Mouse (Mus musculus) stomach, embryonic 16.5 days (tissue): ENCODE results near the gene Tmem109. TPM values are rescaled to one million over a fixed set of nuclear protein-coding genes. Genes with fewer than 3 reads are reported as not detected.
A peak's percentile ranks its signal among the peaks of the same experiment; 100 is the strongest.

ENCODE experiments used
- ATAC-seq: fragments of 200-750 bp; cut with Nextera tagmentation; 2 replicates; pipeline ENCODE4 v1.8.0; 2017; ENCODE audit warnings: moderate number of reproducible peaks, moderate TSS enrichment; ENCODE audit not compliant: insufficient read depth, low FRiP score
- H3K27ac ChIP-seq: fragments of 300-500 bp; sonication (generic); 2 replicates; pipeline ENCODE4 v1.5.1; 2014; ENCODE audit warnings: low read length
- H3K27me3 ChIP-seq: fragments of 300-500 bp; sonication (generic); 2 replicates; pipeline ENCODE4 v1.6.1; 2014; ENCODE audit warnings: low read length, control low read depth, mixed read lengths; ENCODE audit not compliant: control insufficient read depth, insufficient read depth
- H3K36me3 ChIP-seq: fragments of 300-500 bp; sonication (generic); 2 replicates; pipeline ENCODE4 v1.6.1; 2014; ENCODE audit warnings: low read length; ENCODE audit not compliant: control insufficient read depth, insufficient read depth
- H3K4me1 ChIP-seq: fragments of 300-500 bp; sonication (generic); 2 replicates; pipeline ENCODE4 v1.6.1; 2014; ENCODE audit warnings: low read length, control low read depth, mixed read lengths; ENCODE audit not compliant: control insufficient read depth, insufficient read depth
- H3K4me2 ChIP-seq: fragments of 300-500 bp; sonication (generic); 2 replicates; pipeline ENCODE4 v1.6.1; 2014; ENCODE audit warnings: low read depth, low read length, mixed read lengths
- H3K4me3 ChIP-seq: fragments of 300-500 bp; sonication (generic); replicated peaks from 2 replicates; pipeline ENCODE4 v1.5.1; 2014; ENCODE audit warnings: mild to moderate bottlenecking, low read length
- H3K9ac ChIP-seq: fragments of 300-500 bp; sonication (generic); 2 replicates; pipeline ENCODE4 v1.6.1; 2014; ENCODE audit warnings: low read length
- H3K9me3 ChIP-seq: fragments of 300-500 bp; sonication (generic); replicated peaks from 2 replicates; pipeline ENCODE4 v1.6.1; 2016; ENCODE audit warnings: low read length, control low read depth; ENCODE audit not compliant: control insufficient read depth
- WGBS: fragments of 180-500 bp; shearing (Covaris S2); extraction: QIAGEN DNeasy Blood & Tissue Kit; methylation state at CpG from one replicate; pipeline ENCODE4 v1.1.7; 2014; 5-methylcytosine and 5-hydroxymethylcytosine counted together
- polyA plus RNA-seq: library from polyadenylated mRNA; unstranded; fragments of >200 nt; fragmentation: Nextera tagmentation; extraction: Ambion mirVana; gene quantifications from 2 replicates; pipeline ENCODE4 v1.2.1, GENCODE M21; 2015

The Tmem109 gene
- polyA plus RNA-seq, 1 experiment from 2014 or later = 147 TPM

- H3K4me3 ChIP-seq = no peak overlapping the region
- H3K4me1 ChIP-seq = peaks cover 18% of the 10 kb centered on the region
- ATAC-seq = no peak
- H3K27ac ChIP-seq = peak overlapping the region; percentile 92; the same call in 1 of the 2 replicates
- H3K4me2 ChIP-seq = no peak overlapping the region
- H3K27me3 ChIP-seq = no peaks in the 10 kb centered on the region
- H3K9ac ChIP-seq = no peak overlapping the region
- no peaks in the 10 kb centered on the region for H3K9me3 ChIP-seq
- WGBS = 73% methylated on average over 14 of the region's 14 CpGs
- H3K36me3 ChIP-seq = peaks cover 33% of the 10 kb centered on the region
Observed at GRCm38 (mm10) chr19:10871328-10871961, 10.4 kb downstream of the Tmem109 start.

- Histone ChIP-seq H3K9ac (0 out of 2 replicates have a peak overlapping the region, but pooled peaks have one; percentile 13), H3K9me3 (no peaks in the 10 kb centered on the region), H3K4me1 (peaks cover 18% of the 10 kb centered on the region), H3K4me2 (no peak overlapping the region), H3K4me3 (no peak overlapping the region), H3K36me3 (peaks cover 37% of the 10 kb centered on the region), H3K27me3 (no peaks in the 10 kb centered on the region), H3K27ac (peak overlapping the region; percentile 92; the same call in 1 of the 2 replicates)
- 87% methylated on average over 3 of the region's 3 CpGs for WGBS
- no peak for ATAC-seq
Observed at GRCm38 (mm10) chr19:10870676-10871075, 11.1 kb downstream of the Tmem109 start.

GRCm38 (mm10) chr19:10869886-10870527 is 11.8 kb downstream of the Tmem109 start, which contains the start of gene Tmem132a:
TSS of gene Tmem132a (minus strand) at chr19:10869940.
- 4% methylated on average over 8 of the region's 8 CpGs for WGBS
- peaks cover 40% of the 10 kb centered on the region for H3K36me3 ChIP-seq

GRCm38 (mm10) chr19:10869241-10869885 is 12.4 kb downstream of the Tmem109 start:
- H3K4me2 ChIP-seq = peak overlapping the region; percentile 91
- peak overlapping the region; percentile 92 for H3K27ac ChIP-seq
- H3K27me3 ChIP-seq = no peaks in the 10 kb centered on the region
- H3K9me3 ChIP-seq = no peaks in the 10 kb centered on the region
- peak overlapping the region; percentile 94 for H3K9ac ChIP-seq
- peaks cover 40% of the 10 kb centered on the region for H3K36me3 ChIP-seq
- H3K4me1 ChIP-seq = peaks cover 18% of the 10 kb centered on the region
- peak overlapping the region; percentile 89 for H3K4me3 ChIP-seq
- WGBS = under 1% methylated on average over 43 of the region's 43 CpGs
- peak; percentile 90 for ATAC-seq

More at GRCm38 (mm10) chr19:10869886-10870527, 11.8 kb downstream of the Tmem109 start, which contains the start of gene Tmem132a:
- Histone ChIP-seq H3K27ac (peak within 1 kb of the TSS; percentile 92), H3K4me2 (peak within 1 kb of the TSS; percentile 91), H3K4me3 (peak within 1 kb of the TSS; percentile 89), H3K9ac (peak within 1 kb of the TSS; percentile 94), H3K9me3 (no peaks in the 10 kb centered on the region), H3K27me3 (no peaks in the 10 kb centered on the region), H3K4me1 (peaks cover 18% of the 10 kb centered on the region)
- no peak for ATAC-seq

GRCm38 (mm10) chr19:10868623-10869141 is 13.1 kb downstream of the Tmem109 start:
- ATAC-seq = peak; percentile 2; the same call in 1 of the 2 replicates
- Histone ChIP-seq H3K4me3 (peak overlapping the region; percentile 89), H3K36me3 (peaks cover 36% of the 10 kb centered on the region), H3K4me2 (peak overlapping the region; percentile 91), H3K9me3 (no peaks in the 10 kb centered on the region), H3K27me3 (no peaks in the 10 kb centered on the region), H3K27ac (peak overlapping the region; percentile 92; the same call in 1 of the 2 replicates), H3K4me1 (peaks cover 18% of the 10 kb centered on the region), H3K9ac (peak overlapping the region; percentile 94)
- WGBS = under 1% methylated on average over 17 of the region's 17 CpGs

GRCm38 (mm10) chr19:10867946-10868622 is 13.7 kb downstream of the Tmem109 start:
- peaks cover 18% of the 10 kb centered on the region for H3K4me1 ChIP-seq
- no peak for ATAC-seq
- H3K27ac ChIP-seq = 0 out of 2 replicates have a peak overlapping the region, but pooled peaks have one; percentile 92
- peak overlapping the region; percentile 89 for H3K4me3 ChIP-seq
- H3K36me3 ChIP-seq = peaks cover 30% of the 10 kb centered on the region
- peak overlapping the region; percentile 94 for H3K9ac ChIP-seq
- H3K27me3 ChIP-seq = no peaks in the 10 kb centered on the region
- H3K4me2 ChIP-seq = peak overlapping the region; percentile 91
- no peaks in the 10 kb centered on the region for H3K9me3 ChIP-seq
- 27% methylated on average over 5 of the region's 5 CpGs for WGBS

- no peak for ATAC-seq
- Histone ChIP-seq H3K4me2 (no peak overlapping the region), H3K27me3 (no peaks in the 10 kb centered on the region), H3K36me3 (peaks cover 17% of the 10 kb centered on the region), H3K4me1 (peaks cover 18% of the 10 kb centered on the region), H3K4me3 (no peak overlapping the region), H3K9me3 (no peaks in the 10 kb centered on the region), H3K27ac (no peak overlapping the region), H3K9ac (no peak overlapping the region)
- 89% methylated on average over 13 of the region's 13 CpGs for WGBS
Observed at GRCm38 (mm10) chr19:10866351-10866750, 15.4 kb downstream of the Tmem109 start.

- peaks cover 19% of the 10 kb centered on the region; the same call in 1 of the 2 replicates for H3K36me3 ChIP-seq
Observed at GRCm38 (mm10) chr19:10860072-10860497, 21.7 kb downstream of the Tmem109 start.

More at GRCm38 (mm10) chr19:10860072-10860497, 21.7 kb downstream of the Tmem109 start:
- Histone ChIP-seq H3K4me3 (no peak overlapping the region), H3K9ac (0 out of 2 replicates have a peak overlapping the region, but pooled peaks have one; percentile 18), H3K9me3 (no peaks in the 10 kb centered on the region), H3K4me1 (no peaks in the 10 kb centered on the region), H3K27me3 (no peaks in the 10 kb centered on the region), H3K27ac (no peak overlapping the region), H3K4me2 (no peak overlapping the region)
- peak; percentile 35 for ATAC-seq
- WGBS = 42% methylated on average over 22 of the region's 22 CpGs
